Mouse (Mus musculus): ENCODE results near the gene Pdx1.

Gene Pdx1

GRCm38 (mm10) chr5:147269926-147270672 lies at the start of gene Pdx1:
Pdx1 (plus strand) TSS chr5:147269959.
- peak; percentile 34 for DNase-seq (ENCODE audit: low read depth, low spot score)

GRCm38 (mm10) chr5:147227354-147228112 lies 42.2 kb upstream of the Pdx1 start:
- peak; percentile 77 for DNase-seq (ENCODE audit: low read depth, low spot score)

- DNase-seq (ENCODE audit: low read depth, low spot score), result no peak
Observed at GRCm38 (mm10) chr5:147235406-147236309, 34.1 kb upstream of the Pdx1 start.

GRCm38 (mm10) chr5:147243908-147244307 lies 25.9 kb upstream of the Pdx1 start:
- no peak for DNase-seq (ENCODE audit: low read depth, low spot score)

- DNase-seq (ENCODE audit: low read depth, low spot score), result no peak
Observed at GRCm38 (mm10) chr5:147260189-147260588, 9.6 kb upstream of the Pdx1 start.

GRCm38 (mm10) chr5:147260778-147261177 lies 9.0 kb upstream of the Pdx1 start:
- no peak for DNase-seq (ENCODE audit: low read depth, low spot score)

- no peak for DNase-seq (ENCODE audit: low read depth, low spot score)
Observed at GRCm38 (mm10) chr5:147261899-147262541, 7.7 kb upstream of the Pdx1 start.

- no peak for DNase-seq (ENCODE audit: low read depth, low spot score)
Observed at GRCm38 (mm10) chr5:147263945-147264344, 5.8 kb upstream of the Pdx1 start.

- no peak for DNase-seq (ENCODE audit: low read depth, low spot score)
Observed at GRCm38 (mm10) chr5:147267434-147267833, 2.3 kb upstream of the Pdx1 start.

GRCm38 (mm10) chr5:147268728-147269127 lies 1.0 kb upstream of the Pdx1 start:
- no peak for DNase-seq (ENCODE audit: low read depth, low spot score)

GRCm38 (mm10) chr5:147269371-147269770 lies 388 bp upstream of the Pdx1 start:
- peak; percentile 15 for DNase-seq (ENCODE audit: low read depth, low spot score)

- no peak for DNase-seq (ENCODE audit: low read depth, low spot score)
Observed at GRCm38 (mm10) chr5:147270673-147271655, 1.2 kb downstream of the Pdx1 start.

- no peak for DNase-seq (ENCODE audit: low read depth, low spot score)
Observed at GRCm38 (mm10) chr5:147272046-147272807, 2.5 kb downstream of the Pdx1 start.

- no peak for DNase-seq (ENCODE audit: low read depth, low spot score)
Observed at GRCm38 (mm10) chr5:147272808-147273345, 3.1 kb downstream of the Pdx1 start.

GRCm38 (mm10) chr5:147274174-147275141 lies 4.7 kb downstream of the Pdx1 start:
- DNase-seq (ENCODE audit: low read depth, low spot score), result no peak

- DNase-seq (ENCODE audit: low read depth, low spot score), result no peak
Observed at GRCm38 (mm10) chr5:147275761-147276160, 6.0 kb downstream of the Pdx1 start.

- no peak for DNase-seq (ENCODE audit: low read depth, low spot score)
Observed at GRCm38 (mm10) chr5:147276701-147277546, 7.2 kb downstream of the Pdx1 start.
